Mouse (Mus musculus): ENCODE measurements around the gene Six3. TPM values are rescaled to one million over a fixed set of nuclear protein-coding genes. Genes with fewer than 3 reads are reported as not detected.

The Six3 gene
- polyA plus RNA-seq, 1 experiment from 2014 or later: 11.3 TPM

- Histone ChIP-seq H3K9me3 (replicated peaks; ENCODE audit: control insufficient read depth, low read length) (no peaks in the 10 kb centered on the region), H3K9ac (ENCODE audit: low read length) (peak overlapping the region; percentile 75), H3K36me3 (ENCODE audit: control insufficient read depth, insufficient read depth, low read length) (no peaks in the 10 kb centered on the region), H3K4me3 (ENCODE audit: low read depth, low read length) (peak overlapping the region; percentile 47), H3K27me3 (replicated peaks; ENCODE audit: control insufficient read depth, insufficient read depth, low read length) (peaks cover 62% of the 10 kb centered on the region), H3K4me2 (ENCODE audit: low read length) (peak overlapping the region; percentile 55), H3K27ac (ENCODE audit: low read depth, low read length) (peak overlapping the region; percentile 86), H3K4me1 (ENCODE audit: control insufficient read depth, insufficient read depth, low read length) (no peaks in the 10 kb centered on the region; the same call in 1 of the 2 replicates)
- ATAC-seq (no peak), DNase-seq (ENCODE audit: low spot score) (no peak)
- under 1% methylated on average over 66 of the region's 67 CpGs for whole genome bisulfite sequencing
Observed at GRCm38 (mm10) chr17:85621505-85622310, 8.3 kb downstream of the Six3 start.

- Histone ChIP-seq H3K4me3 (ENCODE audit: low read depth, low read length) (peak overlapping the region; percentile 47), H3K27ac (ENCODE audit: low read depth, low read length) (peak overlapping the region; percentile 86), H3K4me2 (ENCODE audit: low read length) (peak overlapping the region; percentile 55), H3K36me3 (ENCODE audit: control insufficient read depth, insufficient read depth, low read length) (no peaks in the 10 kb centered on the region), H3K9ac (ENCODE audit: low read length) (peak overlapping the region; percentile 75), H3K27me3 (replicated peaks; ENCODE audit: control insufficient read depth, insufficient read depth, low read length) (peaks cover 62% of the 10 kb centered on the region), H3K9me3 (replicated peaks; ENCODE audit: control insufficient read depth, low read length) (no peaks in the 10 kb centered on the region), H3K4me1 (ENCODE audit: control insufficient read depth, insufficient read depth, low read length) (no peaks in the 10 kb centered on the region; the same call in 1 of the 2 replicates)
- ATAC-seq (no peak), DNase-seq (ENCODE audit: low spot score) (no peak)
- 4% methylated on average over 12 of the region's 12 CpGs for WGBS
Observed at GRCm38 (mm10) chr17:85622493-85623157, 9.2 kb downstream of the Six3 start.

- under 1% methylated on average over 50 of the region's 52 CpGs for WGBS
Observed at GRCm38 (mm10) chr17:85623161-85624050, 10.0 kb downstream of the Six3 start.

GRCm38 (mm10) chr17:85624051-85624420, 10.6 kb downstream of the Six3 start:
- WGBS: 3% methylated on average over 13 of the region's 13 CpGs
- H3K9me3 ChIP-seq (replicated peaks; ENCODE audit: control insufficient read depth, low read length): no peaks in the 10 kb centered on the region
- H3K4me3 ChIP-seq (ENCODE audit: low read depth, low read length): peak overlapping the region; percentile 47
- H3K9ac ChIP-seq (ENCODE audit: low read length): peak overlapping the region; percentile 75
- peaks cover 59% of the 10 kb centered on the region for H3K27me3 ChIP-seq (replicated peaks; ENCODE audit: control insufficient read depth, insufficient read depth, low read length)
- peak overlapping the region; percentile 55 for H3K4me2 ChIP-seq (ENCODE audit: low read length)
- H3K4me1 ChIP-seq (ENCODE audit: control insufficient read depth, insufficient read depth, low read length): no peaks in the 10 kb centered on the region; the same call in 1 of the 2 replicates
- peak overlapping the region; percentile 86; the same call in 1 of the 2 replicates for H3K27ac ChIP-seq (ENCODE audit: low read depth, low read length)
- no peaks in the 10 kb centered on the region for H3K36me3 ChIP-seq (ENCODE audit: control insufficient read depth, insufficient read depth, low read length)
- DNase-seq (ENCODE audit: low spot score) (no peak), ATAC-seq (no peak)

More at GRCm38 (mm10) chr17:85623161-85624050, 10.0 kb downstream of the Six3 start:
- no peak for DNase-seq (ENCODE audit: low spot score)
- H3K27me3 ChIP-seq (replicated peaks; ENCODE audit: control insufficient read depth, insufficient read depth, low read length): peaks cover 62% of the 10 kb centered on the region
- peak overlapping the region; percentile 47 for H3K4me3 ChIP-seq (ENCODE audit: low read depth, low read length)
- H3K9ac ChIP-seq (ENCODE audit: low read length): peak overlapping the region; percentile 75
- H3K27ac ChIP-seq (ENCODE audit: low read depth, low read length): peak overlapping the region; percentile 86
- no peak for ATAC-seq
- peak overlapping the region; percentile 55 for H3K4me2 ChIP-seq (ENCODE audit: low read length)
- no peaks in the 10 kb centered on the region for H3K36me3 ChIP-seq (ENCODE audit: control insufficient read depth, insufficient read depth, low read length)
- no peaks in the 10 kb centered on the region for H3K9me3 ChIP-seq (replicated peaks; ENCODE audit: control insufficient read depth, low read length)
- no peaks in the 10 kb centered on the region; the same call in 1 of the 2 replicates for H3K4me1 ChIP-seq (ENCODE audit: control insufficient read depth, insufficient read depth, low read length)

- peak overlapping the region; percentile 63; the same call in 1 of the 2 replicates for H3K27ac ChIP-seq (ENCODE audit: low read depth, low read length)
- 5% methylated on average over 26 of the region's 26 CpGs for WGBS
- H3K9ac ChIP-seq (ENCODE audit: low read length): peak overlapping the region; percentile 64
Observed at GRCm38 (mm10) chr17:85624981-85625940, 11.9 kb downstream of the Six3 start.

GRCm38 (mm10) chr17:85626091-85626860, 12.9 kb downstream of the Six3 start:
- no peaks in the 10 kb centered on the region for H3K9me3 ChIP-seq (replicated peaks; ENCODE audit: control insufficient read depth, low read length)
- no peaks in the 10 kb centered on the region; the same call in 1 of the 2 replicates for H3K4me1 ChIP-seq (ENCODE audit: control insufficient read depth, insufficient read depth, low read length)
- no peak for ATAC-seq
- no peak for DNase-seq (ENCODE audit: low spot score)
- H3K36me3 ChIP-seq (ENCODE audit: control insufficient read depth, insufficient read depth, low read length): no peaks in the 10 kb centered on the region
- H3K27ac ChIP-seq (ENCODE audit: low read depth, low read length): 0 out of 2 replicates have a peak overlapping the region, but pooled peaks have one; percentile 15
- H3K4me3 ChIP-seq (ENCODE audit: low read depth, low read length): peak overlapping the region; percentile 47
- WGBS: 24% methylated on average over 14 of the region's 14 CpGs
- H3K27me3 ChIP-seq (replicated peaks; ENCODE audit: control insufficient read depth, insufficient read depth, low read length): peaks cover 49% of the 10 kb centered on the region
- peak overlapping the region; percentile 64 for H3K9ac ChIP-seq (ENCODE audit: low read length)
- H3K4me2 ChIP-seq (ENCODE audit: low read length): peak overlapping the region; percentile 55

More at GRCm38 (mm10) chr17:85624981-85625940, 11.9 kb downstream of the Six3 start:
- H3K27me3 ChIP-seq (replicated peaks; ENCODE audit: control insufficient read depth, insufficient read depth, low read length): peaks cover 50% of the 10 kb centered on the region
- peak overlapping the region; percentile 47 for H3K4me3 ChIP-seq (ENCODE audit: low read depth, low read length)
- no peaks in the 10 kb centered on the region; the same call in 1 of the 2 replicates for H3K4me1 ChIP-seq (ENCODE audit: control insufficient read depth, insufficient read depth, low read length)
- DNase-seq (ENCODE audit: low spot score) (no peak), ATAC-seq (no peak)
- peak overlapping the region; percentile 55 for H3K4me2 ChIP-seq (ENCODE audit: low read length)
- no peaks in the 10 kb centered on the region for H3K36me3 ChIP-seq (ENCODE audit: control insufficient read depth, insufficient read depth, low read length)
- H3K9me3 ChIP-seq (replicated peaks; ENCODE audit: control insufficient read depth, low read length): no peaks in the 10 kb centered on the region

- ATAC-seq: no peak
Observed at GRCm38 (mm10) chr17:85627751-85628150, 14.3 kb downstream of the Six3 start.

More at GRCm38 (mm10) chr17:85627751-85628150, 14.3 kb downstream of the Six3 start:
- Histone ChIP-seq H3K27me3 (replicated peaks; ENCODE audit: control insufficient read depth, insufficient read depth, low read length) (peaks cover 38% of the 10 kb centered on the region), H3K4me3 (ENCODE audit: low read depth, low read length) (no peak overlapping the region), H3K9ac (ENCODE audit: low read length) (no peak overlapping the region), H3K9me3 (replicated peaks; ENCODE audit: control insufficient read depth, low read length) (no peaks in the 10 kb centered on the region), H3K27ac (ENCODE audit: low read depth, low read length) (no peak overlapping the region), H3K36me3 (ENCODE audit: control insufficient read depth, insufficient read depth, low read length) (no peaks in the 10 kb centered on the region), H3K4me1 (ENCODE audit: control insufficient read depth, insufficient read depth, low read length) (no peaks in the 10 kb centered on the region), H3K4me2 (ENCODE audit: low read length) (no peak overlapping the region)
- DNase-seq (ENCODE audit: low spot score): no peak
- WGBS: 60% methylated on average over 5 of the region's 5 CpGs

Data from forebrain, embryonic 14.5 days (tissue).